Mouse (Mus musculus) testis, adult 2 months (tissue): Measurements from ENCODE around the gene Thap4.

ENCODE experiments used
- CTCF ChIP-seq: fragments of 200-500 bp; IDR thresholded peaks from 2 replicates; pipeline ENCODE4 v1.5.1; 2012; ENCODE audit warnings: low read depth, mild to moderate bottlenecking, inconsistent platforms, low read length, moderate library complexity; ENCODE audit not compliant: control insufficient read depth, insufficient read depth, insufficient replicate concordance
- POLR2A ChIP-seq: fragments of 200-500 bp; IDR thresholded peaks from 2 replicates; pipeline ENCODE4 v1.6.1; 2012; ENCODE audit warnings: low read depth, mild to moderate bottlenecking, inconsistent platforms, low read length, moderate library complexity; ENCODE audit not compliant: control insufficient read depth

- no peak for TF ChIP-seq POLR2A
- no peak for TF ChIP-seq CTCF
Measured at GRCm38 (mm10) chr1:93746179-93746578, 8.5 kb downstream of the Thap4 start.
